Mouse (Mus musculus) embryonic facial prominence, embryonic 13.5 days (tissue): ENCODE data around the gene 1810009J06Rik. TPM values are rescaled to one million over a fixed set of nuclear protein-coding genes. Genes with fewer than 3 reads are reported as not detected.
"Not testable (repeated sequence)": the region's sequence is repeated elsewhere in the genome, so short reads cannot be mapped to it uniquely, and the experiment has no call there.

Source experiments
- ATAC-seq: fragments of 200-750 bp; cut with Nextera tagmentation; 2 replicates; pipeline ENCODE4 v1.8.0; 2017; ENCODE audit warnings: low read depth; ENCODE audit not compliant: insufficient number of reproducible peaks, insufficient read depth, low FRiP score, low TSS enrichment
- H3K27ac ChIP-seq: fragments of 300-500 bp; sonication (generic); 2 replicates; pipeline ENCODE4 v1.5.1; 2015; ENCODE audit warnings: moderate library complexity, mild to moderate bottlenecking, inconsistent platforms
- H3K27me3 ChIP-seq: fragments of 300-500 bp; sonication (generic); 2 replicates; pipeline ENCODE4 v1.6.1; 2015; ENCODE audit warnings: mild to moderate bottlenecking, inconsistent platforms
- H3K36me3 ChIP-seq: fragments of 300-500 bp; sonication (generic); 2 replicates; pipeline ENCODE4 v1.6.1; 2015; ENCODE audit warnings: mild to moderate bottlenecking, inconsistent platforms
- H3K4me1 ChIP-seq: fragments of 300-500 bp; sonication (generic); 2 replicates; pipeline ENCODE4 v1.6.1; 2015; ENCODE audit warnings: inconsistent platforms
- H3K4me2 ChIP-seq: fragments of 300-500 bp; sonication (generic); 2 replicates; pipeline ENCODE4 v1.6.1; 2015; ENCODE audit warnings: moderate library complexity, mild to moderate bottlenecking, inconsistent platforms
- H3K4me3 ChIP-seq: fragments of 300-500 bp; sonication (generic); 2 replicates; pipeline ENCODE4 v1.5.1; 2015; ENCODE audit warnings: mild to moderate bottlenecking, inconsistent platforms
- H3K9ac ChIP-seq: fragments of 300-500 bp; sonication (generic); 2 replicates; pipeline ENCODE4 v1.6.1; 2015; ENCODE audit warnings: mild to moderate bottlenecking, inconsistent platforms
- H3K9me3 ChIP-seq: fragments of 300-500 bp; sonication (generic); 2 replicates; pipeline ENCODE4 v1.6.1; 2016; ENCODE audit warnings: inconsistent platforms
- WGBS: fragments of 180-500 bp; shearing (Covaris S2); methylation state at CpG from one replicate; pipeline ENCODE4 v1.1.7; 2015; ENCODE audit warnings: mixed read lengths; 5-methylcytosine and 5-hydroxymethylcytosine counted together
- polyA plus RNA-seq: library from polyadenylated mRNA; unstranded; fragments of >200 nt; fragmentation: Nextera tagmentation; extraction: Ambion mirVana; gene quantifications from 2 replicates; pipeline ENCODE4 v1.2.1, GENCODE M21; 2015

The 1810009J06Rik gene
- polyA plus RNA-seq, result not detected in 2 replicates

GRCm38 (mm10) chr6:40964454-40964853 is at the start of gene 1810009J06Rik:
1810009J06Rik (plus strand) TSS chr6:40964754.
- H3K27me3 ChIP-seq, H3K27ac ChIP-seq, H3K4me3 ChIP-seq, H3K9me3 ChIP-seq, H3K9ac ChIP-seq, ATAC-seq, H3K4me2 ChIP-seq, H3K36me3 ChIP-seq, H3K4me1 ChIP-seq: not testable (repeated sequence)
- WGBS, result 89% methylated on average over 2 of the region's 2 CpGs

- ATAC-seq, result no peak
- no peak overlapping the region for H3K4me3 ChIP-seq
- no peaks in the 10 kb centered on the region for H3K4me1 ChIP-seq
- H3K9me3 ChIP-seq, result no peaks in the 10 kb centered on the region
- H3K9ac ChIP-seq, result no peak overlapping the region
- H3K27me3 ChIP-seq, result no peaks in the 10 kb centered on the region
- no peak overlapping the region for H3K4me2 ChIP-seq
- 80% methylated on average over 4 of the region's 4 CpGs for WGBS
- H3K36me3 ChIP-seq, result no peaks in the 10 kb centered on the region
- H3K27ac ChIP-seq, result no peak overlapping the region
Measured at GRCm38 (mm10) chr6:40919954-40920353, 44.6 kb upstream of the 1810009J06Rik start.

- no peak within 1 kb of the TSS for H3K27ac ChIP-seq
- no peaks in the 10 kb centered on the region for H3K4me1 ChIP-seq
- 90% methylated on average over 10 of the region's 10 CpGs for WGBS
- no peak within 1 kb of the TSS for H3K4me2 ChIP-seq
- H3K36me3 ChIP-seq, result no peaks in the 10 kb centered on the region
- no peaks in the 10 kb centered on the region for H3K27me3 ChIP-seq
- H3K9me3 ChIP-seq, result no peaks in the 10 kb centered on the region
- no peak within 1 kb of the TSS for H3K4me3 ChIP-seq
- H3K9ac ChIP-seq, result no peak within 1 kb of the TSS
- ATAC-seq, result no peak
Measured at GRCm38 (mm10) chr6:40940457-40940856, 24.1 kb upstream of the 1810009J06Rik start, which contains the start of gene 1700074P13Rik. 1700074P13Rik (minus strand) TSS chr6:40940557.

GRCm38 (mm10) chr6:40951770-40952169 is 12.8 kb upstream of the 1810009J06Rik start, which contains the start of gene Gm4744:
Gm4744 (minus strand) TSS chr6:40951870.
- H3K27ac ChIP-seq, result no peak within 1 kb of the TSS
- H3K27me3 ChIP-seq, result no peaks in the 10 kb centered on the region
- H3K9me3 ChIP-seq, result no peaks in the 10 kb centered on the region
- no peaks in the 10 kb centered on the region for H3K4me1 ChIP-seq
- H3K36me3 ChIP-seq, result no peaks in the 10 kb centered on the region
- no peak within 1 kb of the TSS for H3K9ac ChIP-seq
- ATAC-seq, result no peak
- H3K4me2 ChIP-seq, result no peak within 1 kb of the TSS
- H3K4me3 ChIP-seq, result no peak within 1 kb of the TSS

GRCm38 (mm10) chr6:40953716-40954115 is 10.8 kb upstream of the 1810009J06Rik start:
- Histone ChIP-seq H3K9me3 (no peaks in the 10 kb centered on the region), H3K4me3 (no peak overlapping the region), H3K36me3 (no peaks in the 10 kb centered on the region), H3K4me2 (no peak overlapping the region), H3K4me1 (no peaks in the 10 kb centered on the region), H3K9ac (no peak overlapping the region), H3K27ac (no peak overlapping the region), H3K27me3 (no peaks in the 10 kb centered on the region)
- WGBS, result 61% methylated on average over 2 of the region's 2 CpGs
- ATAC-seq, result no peak

- not testable (repeated sequence) for H3K4me3 ChIP-seq, ATAC-seq
Measured at GRCm38 (mm10) chr6:40999379-40999778, 34.8 kb downstream of the 1810009J06Rik start, which contains the start of gene Gm2663. Gm2663 (minus strand) TSS chr6:40999479.

GRCm38 (mm10) chr6:41015065-41015464 is 50.5 kb downstream of the 1810009J06Rik start:
- no peak overlapping the region for H3K27ac ChIP-seq
- no peaks in the 10 kb centered on the region for H3K36me3 ChIP-seq
- no peaks in the 10 kb centered on the region for H3K4me1 ChIP-seq
- H3K9me3 ChIP-seq, result no peaks in the 10 kb centered on the region
- no peaks in the 10 kb centered on the region for H3K27me3 ChIP-seq
- 78% methylated on average over 4 of the region's 4 CpGs for WGBS
- no peak overlapping the region for H3K4me2 ChIP-seq
- no peak for ATAC-seq
- H3K4me3 ChIP-seq, result no peak overlapping the region
- no peak overlapping the region for H3K9ac ChIP-seq

More at GRCm38 (mm10) chr6:40999379-40999778, 34.8 kb downstream of the 1810009J06Rik start, which contains the start of gene Gm2663:
- H3K36me3 ChIP-seq, H3K4me1 ChIP-seq, H3K9me3 ChIP-seq, H3K27me3 ChIP-seq, H3K4me2 ChIP-seq, H3K27ac ChIP-seq, H3K9ac ChIP-seq: not testable (repeated sequence)

Other genes starting within 250 kb of the 1810009J06Rik start
- not detected in 2 replicates for gene Moxd2, start 77.3 kb upstream of the 1810009J06Rik start, polyA plus RNA-seq
- gene Prss58, start 64.4 kb upstream of the 1810009J06Rik start, polyA plus RNA-seq, result not detected in 2 replicates
- gene 1700074P13Rik, start 24.2 kb upstream of the 1810009J06Rik start, polyA plus RNA-seq, result not detected in 2 replicates
- gene Gm4744, start 12.9 kb upstream of the 1810009J06Rik start, polyA plus RNA-seq, result not detected in 2 replicates
- gene Gm2663, start 34.7 kb downstream of the 1810009J06Rik start, polyA plus RNA-seq, result not detected in 2 replicates
- not detected in 2 replicates for gene 2210010C04Rik, start 70.8 kb downstream of the 1810009J06Rik start, polyA plus RNA-seq